Mouse (Mus musculus): ENCODE measurements at regions not wholly inside any gene's neighbourhood (a gene's known extent, or its start where the extent isn't known, plus 50 kb on each side); places are given as distances from the start of the nearest gene placed in this dataset.

- no peak for DNase-seq (ENCODE audit: low spot score in 2 of 2)
Measured at GRCm38 (mm10) chr9:120812667-120813210, 116.3 kb upstream of the Ctnnb1 start.

DNA sequence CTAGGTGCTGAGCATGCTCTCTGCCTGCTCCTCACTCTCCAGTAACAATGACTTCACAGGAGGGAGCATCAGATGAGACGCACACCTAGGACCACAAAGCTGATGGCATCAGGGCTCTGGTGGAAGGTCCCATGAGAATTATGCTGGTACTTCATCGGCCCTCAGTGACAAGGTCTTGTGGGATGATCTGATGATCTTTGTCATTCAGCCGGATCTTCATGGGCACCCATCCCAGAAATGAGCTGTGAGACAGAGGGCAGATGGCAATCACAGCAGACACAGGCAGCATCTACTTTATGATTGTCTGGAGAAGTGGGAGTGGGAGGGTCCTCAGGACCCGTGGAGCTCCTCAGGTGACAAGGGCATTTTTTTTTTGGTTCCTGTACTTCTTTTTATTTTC is 114.7 kb upstream of the Ctnnb1 start:
- DNase-seq (ENCODE audit: low spot score in 2 of 2), result no peak

- no peak for DNase-seq (ENCODE audit: low spot score in 2 of 2)
Measured at GRCm38 (mm10) chr9:120818726-120819317, 110.2 kb upstream of the Ctnnb1 start.

- DNase-seq (ENCODE audit: low spot score in 2 of 2), result no peak
Measured at GRCm38 (mm10) chr9:120820892-120821291, 108.1 kb upstream of the Ctnnb1 start.

DNA sequence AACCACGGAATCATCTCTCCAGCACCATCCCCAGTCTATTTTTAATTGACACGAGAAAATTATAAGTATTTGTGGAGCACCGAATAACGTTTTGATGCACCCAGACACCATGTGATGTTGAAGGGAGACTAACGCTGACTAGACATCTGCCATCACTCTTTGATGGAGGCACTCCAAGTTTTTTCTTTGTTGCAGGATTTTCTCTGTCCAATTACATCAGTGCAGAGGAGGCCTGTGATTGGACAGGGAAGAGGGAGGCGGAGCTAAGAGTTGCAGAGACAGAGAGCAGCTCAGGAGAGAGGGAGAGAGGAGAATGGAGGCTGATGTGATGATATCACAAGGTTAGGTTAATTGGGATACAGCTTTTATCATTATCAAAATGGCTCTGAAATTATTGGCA is 105.6 kb upstream of the Ctnnb1 start:
- DNase-seq (ENCODE audit: low spot score in 2 of 2), result no peak

DNA sequence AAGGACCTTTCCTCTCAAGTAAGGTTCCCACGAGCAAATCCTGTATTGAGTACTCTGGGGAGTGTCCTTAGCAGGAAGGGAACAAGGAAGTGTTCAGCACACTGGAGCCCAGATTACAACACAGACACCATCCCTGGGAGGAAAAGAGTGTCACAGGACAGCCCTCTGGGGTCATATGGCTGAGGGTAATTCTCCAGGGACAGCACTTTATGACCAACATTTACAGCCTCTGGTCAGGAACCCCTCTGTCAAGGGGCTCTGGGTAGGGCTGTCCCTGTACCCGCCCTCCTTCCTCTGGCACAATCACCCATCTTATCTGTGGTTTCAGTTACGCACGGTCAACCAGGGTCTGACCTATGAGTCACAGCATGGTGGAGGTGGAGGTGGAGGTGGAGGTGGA is 102.8 kb upstream of the Ctnnb1 start:
- DNase-seq (ENCODE audit: low spot score in 2 of 2), result no peak

DNA sequence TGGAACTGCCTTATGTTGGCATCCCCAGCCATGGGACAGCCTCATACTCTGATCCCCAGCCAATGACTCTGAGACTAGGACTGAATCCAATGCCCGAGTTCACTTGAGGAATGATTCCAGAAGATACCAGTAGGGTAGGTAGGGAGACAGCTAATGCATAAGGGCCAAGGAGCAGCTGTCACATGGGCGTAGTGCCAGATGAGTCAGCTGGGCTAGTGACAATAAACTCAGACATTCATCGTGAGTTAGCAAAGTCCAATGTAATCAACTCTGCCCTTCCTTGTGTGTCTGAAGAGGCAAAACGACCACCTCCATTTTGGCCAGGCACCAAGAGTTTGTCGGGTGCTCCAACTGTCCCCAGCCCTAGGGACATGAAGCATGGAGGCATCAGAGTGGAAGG is 98.5 kb upstream of the Ctnnb1 start:
- no peak for DNase-seq (ENCODE audit: low spot score in 2 of 2)

DNA sequence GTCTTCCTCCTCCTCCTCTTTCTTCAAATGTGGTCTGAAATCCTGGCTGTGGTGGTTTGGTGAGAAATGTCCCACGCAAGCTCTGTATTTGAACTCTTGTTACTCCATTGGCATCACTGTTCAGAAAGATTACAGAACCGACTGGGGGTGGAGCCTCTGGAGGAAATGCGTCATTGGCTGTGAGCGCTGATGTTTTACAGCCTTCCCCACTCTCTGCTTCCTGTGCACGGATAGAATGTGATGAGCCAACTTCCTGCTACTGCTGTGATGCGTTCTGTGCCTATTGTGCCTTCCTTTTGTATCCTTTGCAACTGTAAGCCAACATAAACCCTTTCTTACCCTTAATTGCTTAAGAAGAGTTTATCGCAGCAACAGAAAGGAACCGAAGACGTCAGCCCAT is 94.8 kb upstream of the Ctnnb1 start:
- DNase-seq (ENCODE audit: low spot score in 2 of 2), result no peak

GRCm38 (mm10) chr9:120835621-120836020 is 93.4 kb upstream of the Ctnnb1 start:
- DNase-seq (ENCODE audit: low spot score in 2 of 2), result no peak

DNA sequence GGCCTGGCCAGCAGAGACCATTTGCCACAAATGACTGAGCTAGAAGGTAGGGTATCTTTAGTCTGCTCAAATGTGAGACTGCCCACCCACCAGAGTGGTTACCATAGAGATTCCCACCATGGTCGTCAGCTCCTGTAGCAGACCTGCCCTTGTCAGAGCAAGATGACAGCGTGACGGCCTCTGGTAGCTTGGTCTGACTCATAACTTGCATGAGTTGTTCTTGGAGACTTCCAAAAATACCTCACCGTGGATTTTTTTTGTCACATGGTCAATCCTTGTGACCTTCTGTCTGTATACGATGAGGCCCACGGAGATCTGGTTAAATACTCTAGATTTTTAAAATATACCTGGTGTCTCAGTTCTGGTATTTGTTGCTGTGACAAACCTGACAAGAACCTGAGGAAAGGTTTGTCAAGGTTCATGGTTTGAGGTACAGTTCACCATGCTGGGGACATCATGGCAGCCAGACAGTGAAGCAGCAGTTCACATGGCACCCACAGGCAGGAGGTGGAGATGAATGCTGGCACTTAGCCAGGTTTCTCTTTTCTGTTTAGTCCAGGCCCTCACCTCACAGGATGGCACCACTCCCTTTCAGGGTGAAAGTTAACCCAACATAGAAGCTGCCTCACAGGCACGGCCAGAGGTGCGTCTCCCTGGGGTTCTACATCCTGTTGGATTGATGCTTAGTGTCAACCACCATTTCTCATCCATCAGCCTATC is 91.4 kb upstream of the Ctnnb1 start:
- no peak for DNase-seq (ENCODE audit: low spot score in 2 of 2)

GRCm38 (mm10) chr9:120843753-120844152 is 85.3 kb upstream of the Ctnnb1 start:
- DNase-seq (ENCODE audit: low spot score in 2 of 2), result no peak

GRCm38 (mm10) chr9:120845538-120845937 is 83.5 kb upstream of the Ctnnb1 start:
- DNase-seq (ENCODE audit: low spot score in 2 of 2), result no peak

GRCm38 (mm10) chr9:120847649-120848048 is 81.4 kb upstream of the Ctnnb1 start:
- no peak for DNase-seq (ENCODE audit: low spot score in 2 of 2)

GRCm38 (mm10) chr9:120848962-120849361 is 80.1 kb upstream of the Ctnnb1 start:
- no peak for DNase-seq (ENCODE audit: low spot score in 2 of 2)

DNA sequence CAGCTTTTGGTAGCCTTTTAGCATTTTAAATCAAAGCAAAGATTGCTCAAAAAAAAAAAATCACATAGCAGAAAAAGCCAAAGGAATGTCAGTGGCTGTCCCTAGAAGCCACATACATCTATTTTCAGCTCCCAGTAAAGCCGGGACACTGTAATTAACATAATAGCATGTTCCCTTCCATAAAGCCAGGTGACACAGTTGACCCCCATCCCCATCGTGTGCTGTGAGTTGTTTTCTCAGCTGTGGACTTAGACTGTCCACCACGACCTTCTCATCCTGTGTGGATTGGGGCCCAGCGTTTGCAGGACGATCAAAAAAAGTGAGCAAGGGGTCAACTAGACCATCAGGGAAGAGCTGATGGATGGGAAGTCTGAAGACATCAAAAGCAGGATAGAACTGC is 78.9 kb upstream of the Ctnnb1 start:
- DNase-seq (ENCODE audit: low spot score in 2 of 2), result no peak

DNA sequence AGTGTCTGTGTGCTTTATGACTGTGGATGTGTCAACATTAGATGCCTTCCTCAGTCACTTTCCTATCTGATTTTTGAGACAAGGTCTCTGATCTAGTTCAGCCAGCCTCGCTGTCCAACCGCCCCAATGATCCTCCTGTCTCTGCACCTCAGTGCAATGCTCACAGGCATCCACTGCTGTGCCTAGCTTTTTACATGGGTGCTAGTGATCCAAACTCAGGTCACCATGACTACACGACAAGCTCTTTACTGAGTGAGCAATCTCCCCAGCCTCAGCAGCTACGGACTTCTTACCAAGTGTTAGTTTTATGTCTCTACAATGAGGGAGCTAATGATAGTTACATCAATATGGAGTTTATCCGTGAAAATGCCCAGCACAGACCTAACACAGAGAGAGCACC is 77.1 kb upstream of the Ctnnb1 start:
- no peak for DNase-seq (ENCODE audit: low spot score in 2 of 2)

DNA sequence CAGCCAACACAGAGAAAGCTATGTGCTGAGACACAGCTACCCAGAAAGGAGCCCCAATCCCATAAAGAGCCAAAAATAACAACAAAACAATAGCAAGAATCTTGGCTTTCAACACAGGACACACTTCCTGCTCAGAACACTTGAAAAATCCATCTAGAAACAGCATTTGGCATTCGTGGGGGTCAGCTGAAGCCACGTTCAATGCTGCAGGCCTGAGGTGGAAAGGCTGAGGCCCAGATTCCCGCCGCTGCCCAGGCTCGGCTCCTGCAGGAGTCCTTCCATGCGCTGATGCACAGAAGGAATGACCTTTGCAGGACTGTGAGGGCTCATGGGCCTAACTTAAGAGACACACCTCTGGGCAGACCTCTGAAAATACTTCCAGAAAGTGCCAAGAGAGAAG is 76.4 kb upstream of the Ctnnb1 start:
- DNase-seq (ENCODE audit: low spot score in 2 of 2), result no peak

- no peak for DNase-seq (ENCODE audit: low spot score in 2 of 2)
Measured at GRCm38 (mm10) chr9:120853032-120853597, 75.9 kb upstream of the Ctnnb1 start.

- DNase-seq (ENCODE audit: low spot score in 2 of 2), result no peak
Measured at GRCm38 (mm10) chr9:120854351-120854750, 74.7 kb upstream of the Ctnnb1 start.

- no peak for DNase-seq (ENCODE audit: low spot score in 2 of 2)
Measured at GRCm38 (mm10) chr9:120855293-120856050, 73.5 kb upstream of the Ctnnb1 start.

GRCm38 (mm10) chr9:120857849-120858510 is 71.0 kb upstream of the Ctnnb1 start:
- no peak for DNase-seq (ENCODE audit: low spot score in 2 of 2)

Data from spleen, postnatal 14 days (tissue).